Mouse (Mus musculus): ENCODE results near the gene Rnf141.

Rnf141 gene

GRCm38 (mm10) chr7:110756440-110756839 is 87.8 kb downstream of the Rnf141 start:
- DNase-seq: no peak

GRCm38 (mm10) chr7:110753926-110754330 is 90.3 kb downstream of the Rnf141 start:
- no peak for DNase-seq

- no peak for DNase-seq
Observed at GRCm38 (mm10) chr7:110753310-110753709, 90.9 kb downstream of the Rnf141 start.

- no peak for DNase-seq
Observed at GRCm38 (mm10) chr7:110751634-110752033, 92.6 kb downstream of the Rnf141 start.

GRCm38 (mm10) chr7:110750834-110751233 is 93.4 kb downstream of the Rnf141 start:
- no peak for DNase-seq
